Mouse (Mus musculus) ES-E14 (cell line): ENCODE results near the gene Klhl12. TPM values are rescaled to one million over a fixed set of nuclear protein-coding genes. Genes with fewer than 3 reads are reported as not detected.
A peak's percentile ranks its signal among the peaks of the same experiment; 100 is the strongest.

ENCODE experiments used
- DNase-seq: peaks from one replicate; pipeline ENCODE4 v3.0.0-alpha.2; 2013; ENCODE audit warnings: low read depth, low spot score
- H3K27ac ChIP-seq: 2 replicates; pipeline ENCODE4 v1.5.1; 2012; ENCODE audit warnings: low read depth, mild to moderate bottlenecking, low read length, moderate library complexity, mixed read lengths; ENCODE audit not compliant: poor library complexity, insufficient read depth, severe bottlenecking
- H3K36me3 ChIP-seq: 2 replicates; pipeline ENCODE4 v1.6.1; 2012; ENCODE audit warnings: mild to moderate bottlenecking, low read length, moderate library complexity, mixed read lengths; ENCODE audit not compliant: control insufficient read depth, poor library complexity, insufficient read depth, severe bottlenecking
- H3K4me1 ChIP-seq, 2 experiments: fragments of 150-350 bp in 1 of 2; sonication (generic) in 1 of 2; 2 replicates each; pipeline ENCODE4 v1.6.1; 2012; ENCODE audit warnings: low read length in 2 of 2, mild to moderate bottlenecking in 1 of 2, mixed read lengths in 1 of 2; ENCODE audit not compliant: control insufficient read depth in 2 of 2, insufficient read depth in 2 of 2, poor library complexity in 1 of 2
- H3K4me3 ChIP-seq, 2 experiments: fragments of 150-350 bp in 1 of 2; sonication (generic) in 1 of 2; 2 replicates each; pipeline ENCODE4 v1.5.1; 2012; ENCODE audit warnings: low read length in 2 of 2, low read depth in 1 of 2, mild to moderate bottlenecking in 1 of 2, mixed read lengths in 1 of 2; ENCODE audit not compliant: insufficient read depth in 1 of 2, poor library complexity in 1 of 2, severe bottlenecking in 1 of 2
- H3K9ac ChIP-seq: 2 replicates; pipeline ENCODE4 v1.6.1; 2012; ENCODE audit warnings: low read depth, mild to moderate bottlenecking, low read length, mixed read lengths; ENCODE audit not compliant: poor library complexity, insufficient read depth, severe bottlenecking
- H3K9me3 ChIP-seq: fragments of 150-350 bp; sonication (generic); 2 replicates; pipeline ENCODE4 v1.6.1; 2012; ENCODE audit warnings: low read depth, mild to moderate bottlenecking, low read length; ENCODE audit not compliant: control insufficient read depth, insufficient read depth
- CHD2 ChIP-seq: IDR thresholded peaks from 2 replicates; pipeline ENCODE4 v1.6.1; 2014; ENCODE audit warnings: mild to moderate bottlenecking, low read depth, low read length, inconsistent platforms
- HCFC1 ChIP-seq: IDR thresholded peaks from 2 replicates; pipeline ENCODE4 v1.6.1; 2012; ENCODE audit warnings: low read length, inconsistent platforms, borderline replicate concordance; ENCODE audit not compliant: insufficient read depth
- MAFK ChIP-seq: IDR thresholded peaks from 2 replicates; pipeline ENCODE4 v1.6.1; 2014; ENCODE audit warnings: mild to moderate bottlenecking, low read depth, low read length, inconsistent platforms; ENCODE audit not compliant: insufficient read depth
- ZC3H11A ChIP-seq: IDR thresholded peaks from 2 replicates; pipeline ENCODE4 v1.6.1; 2012; ENCODE audit warnings: low read depth, mild to moderate bottlenecking, inconsistent platforms, low read length, borderline replicate concordance
- ZNF384 ChIP-seq: IDR thresholded peaks from 2 replicates; pipeline ENCODE4 v1.6.1; 2012; ENCODE audit warnings: low read depth, low read length, inconsistent platforms
- in situ Hi-C, 2 experiments: fragments of 600-800 bp; cut with MboI; formaldehyde crosslinking; loops; one replicate each; pipeline ENCODE4 v1.15.1; 2025; ENCODE audit warnings: low sequenced_read_pairs in 2 of 2, inconsistent platforms in 1 of 2; ENCODE audit not compliant: unreplicated experiment in 2 of 2
- total RNA-seq: library from RNA; depleted of rRNA; stranded (reverse); fragments of 300-350 nt; gene quantifications from 2 replicates; pipeline ENCODE4 v1.2.3, GENCODE M21; 2012; rRNA removed

The Klhl12 gene
- 21.8 and 22.7 TPM in 2 replicates for total RNA-seq

DNA sequence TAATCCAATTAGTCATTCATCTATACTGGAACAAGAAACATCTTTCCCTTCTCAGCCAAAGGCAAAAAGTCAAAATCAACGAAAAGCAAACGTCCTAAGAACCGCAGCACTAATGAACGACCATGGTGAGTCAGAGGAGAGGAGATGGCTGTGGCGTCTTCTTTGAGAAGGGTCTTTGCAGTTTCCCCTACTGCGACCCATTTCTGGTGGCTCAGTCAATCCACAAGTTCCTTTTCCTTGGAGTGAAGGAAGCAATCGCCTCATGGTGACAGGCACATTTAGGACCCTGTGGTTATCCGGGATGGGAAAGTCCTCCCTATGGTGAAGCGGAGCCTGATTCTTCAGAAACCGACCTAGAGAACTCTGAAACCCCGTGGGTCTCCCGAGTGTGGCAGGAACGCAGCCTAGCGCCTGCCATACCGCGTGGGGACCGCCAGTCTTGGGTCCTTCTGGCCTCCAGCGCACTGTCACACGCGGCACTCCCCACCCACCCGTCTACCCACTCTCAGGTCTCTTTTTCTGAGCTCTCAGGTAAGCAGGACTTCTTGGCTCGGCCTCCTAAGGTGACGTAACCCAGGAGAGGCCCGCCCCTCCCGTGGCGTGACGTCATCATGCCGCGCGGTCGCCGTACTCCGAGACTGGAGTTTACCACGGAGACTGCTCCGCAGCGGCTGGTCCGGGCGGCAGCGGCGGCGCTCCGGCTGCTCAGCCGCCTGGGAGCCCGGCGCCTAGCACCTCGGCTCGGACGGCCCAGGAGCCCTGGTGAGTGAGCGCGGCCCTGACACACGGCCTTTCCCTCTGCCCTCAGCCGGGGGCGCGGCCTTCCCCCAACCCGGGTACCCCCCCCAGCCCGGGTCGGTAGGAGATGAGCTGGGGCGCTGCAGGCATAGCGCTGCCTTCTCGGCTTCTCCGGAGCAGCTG is at the start of gene Klhl12:
TSS of gene Klhl12 (plus strand) at position 628 of the 921 bp plus-strand sequence.
- peak; percentile 78 for DNase-seq
- in situ Hi-C loops: no loop called here
- Histone ChIP-seq H3K36me3 (peaks cover 3% of the 10 kb centered on the region), H3K4me3 (peak within 1 kb of the TSS; percentile 80 to 95), H3K27ac (no peak within 1 kb of the TSS), H3K9me3 (no peaks in the 10 kb centered on the region), H3K9ac (peak within 1 kb of the TSS; percentile 88), H3K4me1 (no peaks in the 10 kb centered on the region)
- TF ChIP-seq CHD2: no peak
- peak; percentile 71; the same call in 1 of the 2 replicates for TF ChIP-seq HCFC1

DNA sequence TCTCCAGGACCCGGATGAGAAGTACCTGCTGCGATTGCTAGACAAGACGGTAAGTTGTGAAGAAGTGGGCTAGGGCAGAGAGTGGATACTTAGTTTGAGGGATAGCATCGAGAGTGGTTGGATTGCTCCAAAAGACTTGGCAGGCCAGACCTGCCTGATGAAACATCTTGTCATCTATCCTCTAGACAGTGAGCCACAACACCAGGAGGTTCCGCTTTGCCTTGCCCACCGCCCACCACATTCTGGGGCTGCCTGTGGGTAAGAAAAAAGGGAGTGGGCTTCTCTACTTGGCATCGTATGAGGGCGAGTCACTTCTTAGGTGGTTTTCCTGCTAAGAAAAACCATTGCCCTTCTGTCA is 48.9 kb upstream of the Klhl12 start:
- in situ Hi-C loops: no loop called here
- Histone ChIP-seq H3K27ac (peak overlapping the region; percentile 94), H3K9me3 (no peaks in the 10 kb centered on the region), H3K4me1 (peaks cover 0 to 10% of the 10 kb centered on the region in 2 experiments; a peak in 1 of 4 replicates), H3K9ac (peak overlapping the region; percentile 88), H3K36me3 (peaks cover 36% of the 10 kb centered on the region), H3K4me3 (peak overlapping the region; percentile 78 to 83)
- TF ChIP-seq HCFC1 (no peak), ZC3H11A (no peak), MAFK (no peak), CHD2 (no peak), ZNF384 (no peak)
- no peak for DNase-seq

DNA sequence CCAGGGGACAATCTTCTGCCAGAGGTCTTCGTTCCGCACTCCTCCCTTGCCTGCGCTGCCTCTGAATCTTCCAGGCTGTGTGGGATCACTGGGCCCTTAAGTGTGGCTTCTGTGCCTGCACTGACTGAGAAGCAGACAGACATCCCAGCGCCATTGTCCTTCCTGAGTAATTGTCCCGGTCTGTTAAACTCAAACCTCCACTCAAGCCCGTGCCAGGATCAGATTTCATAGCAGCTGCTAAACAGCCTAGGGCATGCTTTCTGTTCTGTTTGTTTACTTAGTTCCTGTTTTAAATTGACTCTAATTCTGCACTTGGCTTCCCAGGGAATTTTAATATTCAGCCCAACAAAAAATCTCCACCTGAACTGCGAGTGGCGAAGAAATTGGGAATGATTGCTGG is 47.3 kb upstream of the Klhl12 start:
- no peak overlapping the region for H3K4me3 ChIP-seq
- peaks cover 0 to 10% of the 10 kb centered on the region in 2 experiments; a peak in 2 of 4 replicates for H3K4me1 ChIP-seq
- no peak for DNase-seq
- H3K9ac ChIP-seq: peak overlapping the region; percentile 9; the same call in 1 of the 2 replicates
- H3K27ac ChIP-seq: no peak overlapping the region; the same call in 1 of the 2 replicates
- in situ Hi-C loops: no loop called here
- TF ChIP-seq HCFC1 (no peak), ZNF384 (no peak), MAFK (no peak), CHD2 (no peak), ZC3H11A (no peak)
- H3K9me3 ChIP-seq: no peaks in the 10 kb centered on the region
- H3K36me3 ChIP-seq: peaks cover 41% of the 10 kb centered on the region

DNA sequence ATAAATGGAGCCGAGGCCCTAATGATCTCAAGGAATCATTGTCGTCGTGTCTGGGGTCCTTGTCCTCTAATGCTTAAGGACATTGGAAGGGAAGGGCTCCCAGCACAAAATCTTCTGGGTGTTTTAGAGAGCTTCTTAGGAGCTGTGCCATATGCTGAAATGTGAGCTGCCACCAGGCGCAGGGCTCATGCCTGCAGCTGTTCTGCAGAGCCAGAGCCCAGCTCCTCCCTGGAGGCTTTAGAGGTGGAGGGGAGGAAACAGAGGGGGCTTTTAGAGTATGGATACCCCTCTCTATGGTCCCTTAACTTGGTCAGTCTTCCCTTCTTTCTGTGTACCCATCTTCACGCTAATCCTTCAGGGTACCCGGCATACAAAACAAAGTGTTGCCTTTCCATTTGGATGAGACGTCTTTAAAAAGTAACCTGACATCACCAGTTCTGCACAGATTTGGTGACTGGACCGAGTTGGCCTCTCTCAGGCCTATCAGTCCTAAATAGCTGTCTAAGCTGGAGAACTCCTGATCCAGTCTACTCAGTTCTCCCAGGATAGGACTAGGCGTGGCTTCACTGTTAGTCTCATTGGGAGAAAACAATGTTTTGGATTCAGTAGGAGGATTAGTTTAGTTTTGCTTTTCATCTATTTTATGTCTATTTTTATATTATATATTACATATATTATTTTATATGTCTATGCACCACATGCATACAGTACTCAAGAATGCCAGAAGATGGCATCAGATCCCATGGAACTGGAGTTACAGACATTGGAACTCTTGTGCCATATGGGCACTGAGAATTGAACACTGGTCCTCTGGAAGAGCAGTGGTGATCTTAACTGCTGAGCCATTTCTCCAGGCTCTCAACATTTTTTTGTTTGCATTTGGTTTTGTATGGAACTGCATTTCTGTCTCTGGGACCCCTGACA is 43.4 kb upstream of the Klhl12 start:
- Histone ChIP-seq H3K4me3 (no peak overlapping the region), H3K9me3 (no peaks in the 10 kb centered on the region), H3K9ac (no peak overlapping the region), H3K36me3 (peaks cover 38% of the 10 kb centered on the region), H3K27ac (no peak overlapping the region), H3K4me1 (peaks cover 3 to 15% of the 10 kb centered on the region in 2 experiments; a peak in 2 of 4 replicates)
- in situ Hi-C loops: no loop called here
- DNase-seq: no peak
- TF ChIP-seq ZNF384 (no peak), HCFC1 (no peak), CHD2 (no peak), MAFK (no peak), ZC3H11A (no peak)
